Mouse (Mus musculus) thymus, adult 2 months (tissue): ENCODE results near the gene Nt5dc2. TPM values are rescaled to one million over a fixed set of nuclear protein-coding genes. Genes with fewer than 3 reads are reported as not detected.

Source experiments
- DNase-seq: peaks from one replicate; pipeline ENCODE4 v3.0.0; 2021
- H3K27ac ChIP-seq: fragments of 200-500 bp; 2 replicates; pipeline ENCODE4 v1.5.1; 2012; ENCODE audit warnings: low read length, control low read depth; ENCODE audit not compliant: control insufficient read depth, insufficient read depth
- H3K27me3 ChIP-seq: fragments of 200-500 bp; 2 replicates; pipeline ENCODE4 v1.6.1; 2012; ENCODE audit warnings: mild to moderate bottlenecking, low read length, moderate library complexity, mixed read lengths; ENCODE audit not compliant: control insufficient read depth, insufficient read depth
- H3K36me3 ChIP-seq: fragments of 200-500 bp; 2 replicates; pipeline ENCODE4 v1.6.1; 2012; ENCODE audit warnings: mild to moderate bottlenecking, low read length, moderate library complexity; ENCODE audit not compliant: control insufficient read depth, insufficient read depth
- H3K4me1 ChIP-seq: fragments of 200-500 bp; replicated peaks from 2 replicates; pipeline ENCODE4 v1.6.1; 2012; ENCODE audit warnings: low read length; ENCODE audit not compliant: control insufficient read depth, insufficient read depth
- H3K4me3 ChIP-seq: fragments of 200-500 bp; 2 replicates; pipeline ENCODE4 v1.5.1; 2012; ENCODE audit warnings: mild to moderate bottlenecking, low read length, control low read depth, moderate library complexity; ENCODE audit not compliant: control insufficient read depth, insufficient read depth
- CTCF ChIP-seq: fragments of 200-500 bp; IDR thresholded peaks from 2 replicates; pipeline ENCODE4 v1.5.1; 2012; ENCODE audit warnings: mild to moderate bottlenecking, control low read depth, low read length, moderate library complexity, borderline replicate concordance; ENCODE audit not compliant: control insufficient read depth, poor library complexity, insufficient read depth; ENCODE audit errors: extremely low read depth
- POLR2A ChIP-seq: fragments of 200-500 bp; IDR thresholded peaks from 2 replicates; pipeline ENCODE4 v1.6.1; 2012; ENCODE audit warnings: mild to moderate bottlenecking, low read length, control low read depth, moderate library complexity; ENCODE audit not compliant: control insufficient read depth, poor library complexity, insufficient read depth; ENCODE audit errors: extremely low read depth
- WGBS: fragments of 180-500 bp; shearing (Covaris S2); methylation state at CpG from one replicate; pipeline ENCODE4 v1.1.7; 2018; 5-methylcytosine and 5-hydroxymethylcytosine counted together
- polyA plus RNA-seq: library from polyadenylated mRNA; depleted of rRNA; stranded (reverse); fragments of >200 nt; gene quantifications from 2 replicates; pipeline ENCODE4 v1.2.3, GENCODE M21; 2012

Gene Nt5dc2
- polyA plus RNA-seq, 1 experiment, result 220 TPM

DNA sequence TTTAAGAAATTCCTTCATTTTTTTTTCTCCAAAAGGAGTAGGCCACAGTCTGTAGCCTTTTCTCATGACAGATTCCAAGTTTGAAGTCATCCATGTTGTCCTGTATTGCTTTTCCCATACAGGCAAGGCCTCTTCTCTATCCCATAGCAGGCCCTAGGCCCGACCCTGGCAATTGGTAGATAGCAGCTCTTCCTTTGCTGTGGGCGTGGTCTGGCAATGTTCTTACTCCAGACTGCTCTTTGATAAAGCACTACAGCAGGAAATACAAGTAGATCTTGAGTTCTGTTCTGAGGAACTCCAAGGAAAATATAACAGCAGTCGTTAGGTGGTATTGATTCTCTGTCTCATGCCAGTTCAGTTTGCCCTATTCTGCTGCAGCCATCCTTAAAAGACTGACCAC, 20.2 kb upstream of the Nt5dc2 start:
- Histone ChIP-seq H3K4me3 (no peak overlapping the region), H3K27ac (no peak overlapping the region), H3K4me1 (no peaks in the 10 kb centered on the region), H3K27me3 (no peaks in the 10 kb centered on the region), H3K36me3 (peaks cover 90% of the 10 kb centered on the region)
- TF ChIP-seq POLR2A, result no peak
- TF ChIP-seq CTCF, result no peak
- no peak for DNase-seq
- 92% methylated on average over 3 of the region's 3 CpGs for WGBS

DNA sequence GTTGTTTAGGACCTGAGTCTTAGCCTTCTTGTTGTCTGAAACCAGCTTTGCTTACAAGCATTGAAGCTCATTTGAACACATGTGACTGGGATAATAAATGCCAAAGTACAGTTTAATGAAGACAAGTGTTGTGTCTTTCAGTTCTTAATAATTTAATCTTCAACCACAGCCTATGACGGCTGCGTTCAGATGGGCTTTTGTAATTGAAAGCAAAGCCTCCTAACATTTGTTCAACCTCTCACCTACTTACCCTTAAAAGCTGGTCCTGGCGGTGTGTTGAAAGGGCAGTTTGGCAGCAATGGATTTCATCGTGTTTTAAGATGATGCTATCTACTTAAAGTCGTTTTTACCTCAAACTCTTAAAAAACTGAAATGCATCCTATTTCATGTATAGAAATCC, 18.7 kb upstream of the Nt5dc2 start:
- H3K36me3 ChIP-seq, result peaks cover 89% of the 10 kb centered on the region
- H3K27me3 ChIP-seq, result no peaks in the 10 kb centered on the region
- H3K4me3 ChIP-seq, result no peak overlapping the region
- WGBS, result 95% methylated on average over 5 of the region's 5 CpGs
- no peaks in the 10 kb centered on the region for H3K4me1 ChIP-seq
- H3K27ac ChIP-seq, result no peak overlapping the region
- DNase-seq, result no peak
- TF ChIP-seq CTCF (no peak), POLR2A (no peak)

DNA sequence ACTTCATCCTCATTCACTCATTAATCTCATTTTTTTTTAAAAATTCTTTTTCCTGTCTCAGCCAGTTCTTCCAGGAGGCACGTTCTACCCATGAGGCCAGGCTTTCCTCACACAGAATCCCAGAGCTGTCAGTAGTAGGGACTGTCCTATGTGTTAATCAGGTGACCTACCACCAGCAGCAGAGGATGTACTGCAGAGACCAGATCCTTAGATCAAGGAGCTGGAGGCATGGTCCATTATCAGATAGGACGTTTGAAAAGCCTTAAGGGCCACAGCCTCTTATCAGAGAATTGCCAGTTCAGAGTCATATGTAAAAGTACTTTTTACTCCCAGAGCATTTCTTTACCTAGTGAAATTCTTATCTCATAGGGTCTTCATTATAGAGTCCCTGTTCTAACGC, 16.8 kb upstream of the Nt5dc2 start:
- Histone ChIP-seq H3K27me3 (no peaks in the 10 kb centered on the region), H3K4me3 (no peak overlapping the region), H3K4me1 (no peaks in the 10 kb centered on the region), H3K36me3 (peaks cover 86% of the 10 kb centered on the region), H3K27ac (no peak overlapping the region)
- no peak for DNase-seq
- no peak for TF ChIP-seq CTCF
- TF ChIP-seq POLR2A, result no peak
- WGBS, result 98% methylated on average over 3 of the region's 3 CpGs

DNA sequence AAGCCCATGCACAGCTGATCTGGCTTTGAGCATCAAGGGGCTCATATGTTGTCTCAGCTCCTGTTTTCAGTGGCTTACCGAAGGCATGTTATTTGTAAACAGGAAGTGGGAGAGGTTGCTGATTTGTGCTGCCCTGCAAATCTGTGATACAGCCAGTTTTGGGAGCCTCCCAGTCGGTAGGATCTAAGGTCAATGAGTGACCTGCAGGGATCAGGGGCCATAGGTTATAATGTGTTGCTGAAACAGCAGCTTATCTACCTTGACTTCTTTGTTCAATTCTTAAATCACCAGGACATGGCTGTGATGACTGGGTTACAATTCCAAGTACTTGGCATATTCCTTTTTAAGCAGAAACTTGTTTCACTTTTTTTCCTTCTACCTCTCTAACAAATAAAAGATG, 15.3 kb upstream of the Nt5dc2 start:
- Histone ChIP-seq H3K36me3 (peaks cover 78% of the 10 kb centered on the region), H3K4me1 (no peaks in the 10 kb centered on the region), H3K27me3 (no peaks in the 10 kb centered on the region), H3K4me3 (no peak overlapping the region), H3K27ac (no peak overlapping the region)
- TF ChIP-seq CTCF (no peak), POLR2A (no peak)
- DNase-seq, result no peak
- 83% methylated on average over 2 of the region's 2 CpGs for WGBS

DNA sequence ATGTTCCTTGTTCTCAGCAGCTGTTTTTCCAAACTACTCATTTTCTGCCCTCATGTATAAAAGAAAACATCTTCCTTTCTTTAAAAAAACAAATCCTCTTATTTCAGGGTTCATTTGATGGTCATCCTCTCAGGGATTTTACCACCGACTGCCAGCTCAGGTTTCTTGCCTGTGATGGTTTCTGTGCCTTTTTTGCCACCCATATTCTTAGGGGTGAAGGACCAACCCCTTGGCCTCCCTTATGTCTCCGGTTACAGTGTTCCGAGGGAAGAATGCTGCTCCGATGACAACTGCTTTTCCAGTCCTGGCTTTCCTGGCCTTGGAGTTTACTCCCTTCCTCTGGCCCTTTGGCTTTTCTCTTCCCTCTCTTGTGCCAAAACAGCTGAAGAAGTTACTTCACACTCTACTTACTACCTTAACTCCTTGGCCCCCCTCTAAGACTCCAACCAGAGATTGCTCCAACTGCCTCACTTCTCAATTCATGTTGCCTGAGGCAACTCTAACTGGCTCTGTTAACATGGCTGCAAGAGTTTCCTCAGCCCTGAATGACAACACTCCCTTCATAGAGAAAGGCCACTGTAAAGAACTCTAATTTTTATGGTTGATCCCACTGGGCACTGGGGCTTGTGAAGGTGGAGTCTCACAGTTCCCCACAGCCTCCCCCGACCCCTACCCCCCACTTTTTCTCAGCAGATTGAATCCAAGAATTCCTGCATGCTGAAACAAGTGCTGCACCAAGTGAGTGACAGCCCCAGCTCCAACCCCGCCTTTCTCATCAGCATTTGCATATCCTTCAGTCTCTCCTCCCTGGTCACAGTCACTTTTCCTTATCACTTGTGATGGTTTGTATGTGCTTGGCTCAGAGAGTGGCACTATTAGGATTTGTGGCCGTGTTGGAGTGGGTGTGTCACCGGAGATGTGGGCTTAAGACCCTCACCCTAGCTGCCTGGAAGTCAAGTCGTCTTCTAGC, 5.5 kb upstream of the Nt5dc2 start:
- TF ChIP-seq CTCF (no peak), POLR2A (no peak)
- 86% methylated on average over 9 of the region's 9 CpGs for WGBS
- peaks cover 9% of the 10 kb centered on the region for H3K4me1 ChIP-seq
- no peak overlapping the region for H3K4me3 ChIP-seq
- peaks cover 15% of the 10 kb centered on the region for H3K36me3 ChIP-seq
- H3K27ac ChIP-seq, result no peak overlapping the region
- DNase-seq, result no peak
- no peaks in the 10 kb centered on the region for H3K27me3 ChIP-seq

DNA sequence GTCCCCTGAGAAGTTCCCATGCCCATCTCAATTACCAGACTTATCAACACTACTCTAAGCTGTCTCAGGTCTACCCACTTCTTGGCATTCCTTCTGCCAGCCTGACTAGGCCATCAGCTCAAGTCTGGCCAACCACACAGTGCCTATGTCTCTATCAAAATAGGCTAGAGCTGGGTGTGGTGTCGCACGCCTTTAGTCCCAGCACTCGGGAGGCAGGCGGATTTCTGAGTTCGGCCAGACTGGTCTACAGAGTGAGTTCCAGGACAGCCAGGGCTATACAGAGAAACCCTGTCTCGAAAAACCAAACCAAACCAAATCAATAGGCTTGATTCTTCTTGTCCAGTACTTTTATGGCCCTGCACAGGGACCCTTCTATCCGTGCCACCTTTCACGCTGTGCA, 4.0 kb upstream of the Nt5dc2 start:
- WGBS, result 96% methylated on average over 8 of the region's 8 CpGs
- TF ChIP-seq CTCF (no peak), POLR2A (no peak)
- no peak overlapping the region for H3K4me3 ChIP-seq
- no peak for DNase-seq
- H3K27ac ChIP-seq, result no peak overlapping the region
- peaks cover 14% of the 10 kb centered on the region for H3K4me1 ChIP-seq
- no peaks in the 10 kb centered on the region for H3K27me3 ChIP-seq
- peaks cover 7% of the 10 kb centered on the region for H3K36me3 ChIP-seq
